Mouse (Mus musculus) brown adipose tissue, adult 24 weeks (tissue): Measurements from ENCODE around the gene T2. TPM values are rescaled to one million over a fixed set of nuclear protein-coding genes. Genes with fewer than 3 reads are reported as not detected.
A peak's percentile ranks its signal among the peaks of the same experiment; 100 is the strongest.

ENCODE experiments used
- H3K27ac ChIP-seq: fragments of 200-500 bp; replicated peaks from 2 replicates; pipeline ENCODE4 v1.5.1; 2012; ENCODE audit warnings: low read depth, mild to moderate bottlenecking, low read length
- H3K4me1 ChIP-seq: fragments of 200-500 bp; 2 replicates; pipeline ENCODE4 v1.6.1; 2012; ENCODE audit warnings: low read length, mixed read lengths; ENCODE audit not compliant: control insufficient read depth, insufficient read depth, insufficient read length
- H3K4me3 ChIP-seq: fragments of 200-500 bp; 2 replicates; pipeline ENCODE4 v1.5.1; 2012; ENCODE audit warnings: low read depth, mild to moderate bottlenecking, low read length, moderate library complexity; ENCODE audit not compliant: insufficient read depth
- polyA plus RNA-seq: library from polyadenylated mRNA; stranded (reverse); fragments of >200 nt; gene quantifications from 2 replicates; pipeline ENCODE4 v1.2.4, GENCODE M21; 2012; ENCODE audit not compliant: missing spikeins, insufficient read depth, insufficient read length

T2 gene
- polyA plus RNA-seq, 1 experiment, result not detected

DNA sequence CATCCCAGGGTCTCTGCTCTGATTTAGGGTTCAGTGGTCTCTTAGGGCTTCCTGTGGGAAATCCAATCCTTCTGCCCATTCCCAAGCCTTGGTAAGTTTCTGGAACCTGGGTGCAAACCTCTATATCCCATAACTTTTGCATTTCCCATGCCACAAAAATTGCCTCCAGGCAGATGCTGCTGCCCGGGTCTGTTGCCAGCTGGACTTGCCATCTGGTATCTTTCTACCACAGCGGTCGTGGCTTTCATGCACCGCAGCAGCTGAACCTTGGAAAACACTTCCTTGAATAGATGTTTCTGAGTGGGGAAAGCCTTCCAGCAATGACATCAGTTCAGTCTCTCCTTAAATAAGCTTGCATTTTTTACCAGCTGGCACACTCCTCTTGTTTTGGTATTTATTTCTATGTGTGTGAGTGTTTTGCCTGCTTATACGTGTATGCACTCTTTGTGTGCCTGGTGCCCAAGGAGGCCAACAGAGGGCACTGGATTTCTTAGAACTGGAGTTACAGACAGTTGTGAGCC lies 8.0 kb upstream of the T2 start:
- Histone ChIP-seq H3K27ac (no peak overlapping the region), H3K4me3 (no peak overlapping the region), H3K4me1 (no peaks in the 10 kb centered on the region)

DNA sequence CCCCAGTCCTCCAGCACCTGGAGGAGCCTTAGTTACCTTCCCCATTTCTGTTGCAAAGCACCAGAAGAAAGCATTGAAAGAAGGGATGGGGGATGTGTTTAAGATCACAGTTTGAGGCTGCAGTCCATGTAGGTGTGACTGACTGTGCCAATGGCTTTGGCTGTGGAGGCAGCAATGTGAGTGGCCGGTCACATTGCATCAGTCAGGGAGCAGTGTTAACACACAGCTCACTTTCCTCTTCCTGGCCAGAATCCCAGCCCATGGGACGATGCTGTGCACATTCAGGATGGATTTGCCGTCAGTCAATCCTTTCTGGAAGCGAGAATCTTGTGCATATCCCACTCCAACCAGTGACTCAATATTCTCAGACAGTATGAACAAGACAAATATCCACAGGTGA lies 6.9 kb upstream of the T2 start:
- H3K4me1 ChIP-seq, result no peaks in the 10 kb centered on the region
- no peak overlapping the region for H3K27ac ChIP-seq
- H3K4me3 ChIP-seq, result no peak overlapping the region

DNA sequence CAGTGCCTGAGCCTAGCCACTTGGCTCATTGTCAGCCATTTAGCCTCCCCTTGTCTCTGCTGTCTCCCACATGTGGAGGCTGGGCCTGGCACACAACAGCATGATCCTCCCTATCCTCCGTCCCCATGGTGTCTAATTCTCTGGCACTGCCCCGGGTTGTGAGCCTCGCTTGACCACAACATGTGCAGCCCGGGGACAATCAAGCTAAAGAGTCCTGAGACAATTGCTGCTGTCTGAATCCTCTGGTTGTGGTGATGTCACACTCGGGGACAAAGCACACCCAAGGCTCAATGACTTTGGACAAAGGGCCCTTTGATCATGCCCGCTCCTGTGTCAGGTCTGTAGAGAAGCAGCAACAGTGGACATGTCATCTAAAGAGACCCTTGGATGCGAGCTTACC lies 4.7 kb upstream of the T2 start:
- H3K4me3 ChIP-seq, result no peak overlapping the region
- no peaks in the 10 kb centered on the region for H3K4me1 ChIP-seq
- no peak overlapping the region for H3K27ac ChIP-seq

DNA sequence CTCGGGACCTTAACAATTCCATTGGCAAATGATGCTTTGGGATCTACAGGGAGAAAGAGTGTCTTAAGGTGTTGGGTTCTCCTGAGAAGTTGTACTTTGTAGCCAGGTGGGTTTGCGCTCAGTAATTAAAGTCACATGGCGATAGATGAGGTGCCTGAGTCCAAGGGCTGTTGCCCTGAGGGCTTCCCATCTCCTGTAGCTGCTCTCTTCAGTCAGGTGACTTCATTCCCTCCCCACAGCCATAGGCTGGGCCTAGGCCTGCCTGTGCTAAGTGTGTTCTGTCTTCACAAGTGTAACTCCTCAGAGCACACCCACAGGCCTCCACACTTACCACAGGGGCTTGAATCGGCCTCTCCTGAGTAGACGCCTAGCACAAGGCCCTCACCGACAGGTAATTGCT lies 1.7 kb downstream of the T2 start:
- Histone ChIP-seq H3K4me1 (no peaks in the 10 kb centered on the region), H3K4me3 (no peak overlapping the region), H3K27ac (no peak overlapping the region)

DNA sequence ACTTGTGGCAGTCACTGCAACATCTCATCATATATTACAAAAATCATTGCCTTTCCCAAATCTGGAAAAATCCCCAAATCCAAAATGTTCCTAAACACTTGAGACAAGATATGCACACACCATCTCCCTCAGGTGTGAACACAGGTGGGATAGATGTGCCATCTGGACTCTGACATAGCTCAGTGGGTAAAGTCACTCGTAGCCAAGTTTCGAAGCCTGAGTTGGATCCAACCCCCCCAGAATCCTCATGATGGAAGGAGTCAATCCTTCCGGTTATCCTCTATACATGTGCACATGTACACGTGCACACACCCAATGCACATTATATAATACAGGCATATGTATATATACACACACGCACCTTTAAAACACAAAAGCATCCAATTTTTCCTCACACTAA lies 5.1 kb downstream of the T2 start:
- Histone ChIP-seq H3K4me1 (no peaks in the 10 kb centered on the region), H3K4me3 (no peak overlapping the region), H3K27ac (no peak overlapping the region)

DNA sequence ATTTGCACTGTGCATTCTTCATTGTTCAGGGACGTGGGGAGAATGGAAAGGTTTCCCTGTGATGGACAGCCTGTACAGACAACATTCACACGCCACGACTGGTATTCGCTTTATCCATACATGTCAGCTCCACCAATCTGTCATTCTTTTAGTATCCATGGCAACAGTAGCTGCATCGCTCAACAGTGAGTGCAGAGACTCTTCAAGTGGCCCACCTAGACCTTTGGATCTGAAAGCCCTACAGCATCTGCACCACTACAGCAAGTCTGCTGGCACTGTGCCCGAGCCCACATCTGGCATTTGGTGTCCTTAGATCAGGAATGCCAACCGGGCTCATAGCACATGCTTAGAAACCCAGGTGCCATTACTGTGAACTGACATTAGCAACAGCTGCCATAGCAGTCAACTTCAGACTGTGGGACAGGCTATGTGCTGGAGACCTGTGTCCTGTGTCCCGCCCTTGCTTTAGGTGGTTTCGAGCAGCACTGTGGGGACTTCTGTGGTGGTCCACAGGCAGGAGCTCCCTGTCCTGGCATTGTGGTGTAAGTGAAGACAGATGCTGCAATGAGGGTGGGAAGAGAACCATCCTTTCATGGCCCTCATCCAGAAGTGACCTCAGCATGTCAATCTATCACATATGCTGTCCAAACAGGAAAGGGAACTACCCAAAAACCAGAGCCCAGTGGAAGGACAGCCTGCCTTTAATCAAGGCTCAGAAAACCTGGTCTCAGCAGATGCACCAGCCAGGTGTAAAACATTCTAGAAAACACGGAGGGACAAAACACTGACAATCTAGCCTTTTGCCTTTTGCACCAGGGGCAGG lies 5.7 kb downstream of the T2 start:
- H3K4me1 ChIP-seq, result no peaks in the 10 kb centered on the region
- H3K4me3 ChIP-seq, result no peak overlapping the region
- H3K27ac ChIP-seq, result no peak overlapping the region

DNA sequence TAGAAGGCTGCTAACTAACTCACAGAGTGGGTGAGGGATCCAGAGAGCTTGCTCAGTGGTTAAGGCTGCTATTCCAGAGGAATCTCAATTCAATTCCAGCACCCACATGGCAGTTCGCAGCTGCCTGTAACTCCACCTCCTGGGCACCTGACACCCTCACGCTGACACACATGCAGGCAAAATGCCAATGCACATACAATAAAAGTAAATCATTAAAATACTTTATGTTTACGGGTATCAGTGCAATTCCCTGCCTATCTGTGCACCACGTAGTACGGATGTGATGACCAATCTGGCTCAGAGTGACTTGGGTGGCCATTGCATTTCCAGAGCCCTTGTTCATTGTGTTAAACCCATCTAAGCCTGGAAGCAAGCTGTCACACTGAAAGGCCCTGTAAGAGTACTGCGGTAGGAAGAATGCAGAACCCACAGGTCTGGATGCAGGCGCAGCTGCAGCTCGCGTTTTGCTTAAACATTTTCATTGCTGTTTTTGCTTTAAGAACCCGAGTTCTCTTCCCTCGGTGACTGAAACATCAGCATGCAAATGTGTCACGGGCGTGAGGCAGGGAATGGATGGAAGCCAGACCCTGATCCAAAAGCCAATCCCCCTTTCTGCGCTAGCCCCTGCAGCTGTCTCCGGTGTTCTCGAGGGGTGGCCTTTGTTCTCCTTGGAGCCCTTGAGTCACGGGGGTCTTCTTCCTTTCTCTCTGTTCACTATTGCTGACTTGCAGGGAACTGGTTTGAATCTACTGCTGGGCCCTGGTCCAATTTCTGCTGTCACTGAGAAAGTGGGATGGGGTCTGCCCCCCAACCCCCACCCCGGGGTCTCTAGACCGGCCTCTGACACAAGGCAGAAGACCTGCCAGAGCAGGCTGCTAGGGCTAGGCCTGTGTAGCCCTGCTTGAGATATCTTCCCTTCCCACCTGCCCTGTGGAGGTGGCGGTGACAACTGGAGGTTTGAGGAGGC lies 12.0 kb downstream of the T2 start:
- Histone ChIP-seq H3K4me1 (no peaks in the 10 kb centered on the region), H3K27ac (no peak overlapping the region)

DNA sequence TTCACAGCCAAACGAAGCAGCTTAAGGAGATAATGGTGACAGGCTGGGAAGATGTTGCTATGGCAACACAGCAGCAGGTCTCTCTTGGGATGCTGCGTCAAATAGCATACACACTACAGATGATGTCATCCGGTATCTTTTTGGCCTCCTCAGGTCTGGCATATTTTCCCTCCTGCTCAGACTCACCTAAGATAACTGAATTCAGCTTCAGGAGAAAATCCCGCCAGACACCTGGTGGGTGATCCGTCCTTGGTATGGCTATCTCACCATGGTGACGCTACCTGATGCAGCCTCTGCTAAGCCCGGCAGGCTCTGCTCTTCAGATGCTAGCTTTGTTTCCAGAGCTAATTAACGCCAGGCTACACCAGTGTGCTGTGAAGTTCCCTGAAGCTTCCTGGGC lies 12.8 kb downstream of the T2 start:
- H3K4me1 ChIP-seq, result no peaks in the 10 kb centered on the region
- H3K27ac ChIP-seq, result no peak overlapping the region

More for the DNA sequence above, 12.0 kb downstream of the T2 start:
- H3K4me3 ChIP-seq, result no peak overlapping the region

DNA sequence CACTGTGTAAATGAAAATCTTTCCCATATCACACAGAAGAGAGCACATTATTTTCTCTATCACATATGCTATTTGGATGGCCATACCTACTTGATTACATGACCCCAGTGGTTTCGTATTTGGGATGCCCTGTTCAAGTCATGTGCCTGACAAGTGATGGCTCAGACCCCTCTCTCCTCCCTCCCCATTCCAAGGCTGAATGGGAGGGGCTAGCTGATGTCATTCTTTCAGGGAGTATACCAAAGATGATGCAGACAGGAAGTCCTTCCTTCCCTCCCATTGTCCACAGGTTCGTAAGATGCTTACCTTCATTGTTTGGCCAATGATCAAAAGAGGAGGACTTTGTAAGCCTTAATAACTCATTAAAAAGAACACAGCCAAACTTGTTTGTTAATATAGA lies 13.4 kb downstream of the T2 start:
- Histone ChIP-seq H3K27ac (no peak overlapping the region), H3K4me3 (no peak overlapping the region)

More for the DNA sequence above, 12.8 kb downstream of the T2 start:
- H3K4me3 ChIP-seq, result no peak overlapping the region

DNA sequence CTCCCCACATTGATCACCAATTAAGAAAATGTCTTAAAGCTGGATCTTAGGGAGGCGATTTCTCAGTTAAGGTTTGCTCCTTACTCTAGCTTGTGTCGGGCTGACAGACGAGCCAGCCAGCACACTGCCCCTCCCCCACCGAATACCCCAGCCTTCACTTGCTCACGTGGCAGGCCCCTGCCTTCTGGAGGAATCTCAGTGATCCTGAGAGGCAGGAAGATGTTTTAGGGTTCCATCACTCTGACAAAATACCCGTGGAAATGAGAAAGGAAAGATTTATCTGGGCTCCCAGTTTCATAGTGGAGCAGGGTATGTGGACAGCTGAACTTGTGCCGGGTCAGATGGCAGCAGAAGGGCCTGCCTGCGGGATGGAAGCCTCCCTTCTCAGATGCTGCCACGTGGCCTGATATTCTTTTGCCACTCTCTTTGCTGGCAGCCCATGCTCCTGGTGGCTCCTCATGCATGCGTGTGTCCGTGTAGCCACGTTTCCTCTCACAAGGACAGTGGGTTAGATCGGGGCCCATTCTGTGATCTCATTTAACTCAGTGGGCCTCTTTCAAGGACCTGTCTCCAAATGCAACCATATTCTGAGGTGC lies 14.9 kb downstream of the T2 start:
- H3K27ac ChIP-seq, result no peak overlapping the region
- no peaks in the 10 kb centered on the region for H3K4me1 ChIP-seq
- H3K4me3 ChIP-seq, result no peak overlapping the region

More for the DNA sequence above, 13.4 kb downstream of the T2 start:
- H3K4me1 ChIP-seq, result no peaks in the 10 kb centered on the region

DNA sequence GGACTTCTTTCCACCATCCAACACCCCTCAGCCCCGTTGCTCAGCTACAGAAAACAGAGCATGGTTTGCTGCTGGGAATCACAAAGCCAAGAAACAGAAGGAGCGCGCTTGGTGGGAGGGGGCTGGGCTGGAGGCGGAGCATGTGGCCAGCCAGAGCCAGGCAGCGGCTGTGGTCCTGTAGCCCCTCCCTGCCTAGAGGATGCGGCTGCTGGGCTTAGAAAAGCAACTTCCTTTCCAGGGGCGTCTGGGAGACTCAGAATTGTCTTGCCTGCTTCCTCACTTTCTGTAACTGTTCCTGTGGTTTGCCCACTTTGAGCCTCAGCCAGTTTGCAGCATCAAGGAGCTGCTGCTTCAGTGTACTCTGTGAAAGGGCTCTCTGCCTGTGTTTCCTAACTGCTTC lies 16.0 kb downstream of the T2 start:
- Histone ChIP-seq H3K4me3 (peak overlapping the region; percentile 24; the same call in 1 of the 2 replicates), H3K27ac (no peak overlapping the region)

DNA sequence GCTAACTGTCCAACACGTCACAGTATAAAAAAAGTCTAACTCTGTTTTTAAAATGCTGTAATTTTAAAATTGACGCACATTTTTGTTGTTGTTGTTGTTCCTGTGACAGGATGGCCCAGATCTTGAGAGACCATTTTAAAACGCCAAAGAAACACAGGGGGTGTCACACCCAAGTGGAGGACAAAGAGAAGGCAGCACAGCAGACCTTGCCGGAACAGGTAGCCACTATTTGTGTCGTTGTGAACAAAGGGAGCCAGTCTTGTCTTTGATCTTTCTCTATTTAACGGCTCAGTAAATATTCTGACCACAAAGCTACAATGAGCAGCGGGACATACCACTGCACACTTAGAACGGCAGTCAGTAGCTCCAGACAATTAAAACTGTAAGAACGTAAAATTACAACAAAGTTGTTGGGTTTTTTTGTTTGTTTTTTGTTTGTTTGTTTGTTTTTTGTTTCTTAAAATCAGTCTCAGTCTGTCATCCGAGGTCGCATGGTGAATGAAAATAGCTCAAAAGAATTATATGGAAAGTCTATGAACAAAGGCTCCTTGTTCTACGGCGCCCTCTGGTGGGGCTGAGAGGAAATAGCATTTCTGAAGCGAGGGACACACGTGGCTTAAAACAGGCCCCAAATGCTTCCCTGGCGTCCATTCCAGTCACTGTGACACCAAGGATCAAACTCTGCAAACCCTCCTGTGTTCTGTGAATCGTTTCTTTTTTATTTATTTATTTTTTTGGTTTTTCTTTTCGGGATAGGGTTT lies 16.7 kb downstream of the T2 start:
- no peaks in the 10 kb centered on the region for H3K4me1 ChIP-seq
- no peak overlapping the region for H3K27ac ChIP-seq
- peak overlapping the region; percentile 36; the same call in 1 of the 2 replicates for H3K4me3 ChIP-seq

More for the DNA sequence above, 16.0 kb downstream of the T2 start:
- no peaks in the 10 kb centered on the region for H3K4me1 ChIP-seq

DNA sequence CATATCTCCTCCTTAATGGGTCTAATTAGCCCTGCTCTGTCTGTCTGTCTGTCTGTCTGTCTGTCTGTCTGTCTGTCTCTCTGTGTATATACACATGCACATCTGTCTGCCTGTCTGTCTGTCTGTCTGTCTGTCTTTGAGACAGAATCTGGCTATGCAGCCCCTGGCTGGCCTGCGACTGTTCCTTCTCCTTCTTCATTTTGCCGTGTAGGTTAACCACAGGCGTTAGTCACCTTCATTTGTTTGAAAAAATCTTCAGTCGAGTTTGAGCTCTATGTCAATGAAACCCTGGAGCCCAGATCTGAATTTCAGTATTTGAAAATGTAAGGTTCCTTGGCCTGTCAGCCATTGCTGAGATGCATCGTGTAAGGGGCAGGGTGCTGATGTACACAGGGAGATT lies 21.5 kb downstream of the T2 start:
- Histone ChIP-seq H3K4me3 (no peak overlapping the region), H3K27ac (no peak overlapping the region), H3K4me1 (no peaks in the 10 kb centered on the region)

DNA sequence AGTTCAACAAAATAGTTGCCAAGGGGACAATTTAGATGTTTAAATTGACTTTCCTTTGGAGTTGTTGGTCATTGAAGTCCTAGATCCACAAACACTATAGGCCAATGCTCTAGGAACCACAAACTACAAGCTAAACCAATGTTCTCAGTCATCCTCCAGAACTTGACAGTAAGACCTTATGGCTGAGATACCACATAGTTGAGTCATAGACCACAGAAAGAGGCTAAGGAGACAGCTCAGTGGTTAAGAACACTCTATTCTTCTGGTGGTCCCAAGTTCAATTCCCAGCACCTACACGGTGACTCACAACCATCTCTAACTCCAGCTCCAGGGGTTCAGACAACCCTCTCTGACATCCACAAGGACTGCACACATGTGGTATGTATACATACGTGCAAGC lies 29.6 kb downstream of the T2 start:
- no peaks in the 10 kb centered on the region for H3K4me1 ChIP-seq
- no peak overlapping the region for H3K27ac ChIP-seq
- H3K4me3 ChIP-seq, result no peak overlapping the region
